Mouse (Mus musculus) limb, embryonic 12.5 days (tissue): ENCODE results near the gene Lpo. TPM values are rescaled to one million over a fixed set of nuclear protein-coding genes. Genes with fewer than 3 reads are reported as not detected.
A peak's percentile ranks its signal among the peaks of the same experiment; 100 is the strongest.

Experiments
- ATAC-seq: fragments of 200-750 bp; cut with Nextera tagmentation; 2 replicates; pipeline ENCODE4 v1.8.0; 2017; ENCODE audit warnings: low read depth, moderate TSS enrichment; ENCODE audit not compliant: insufficient number of reproducible peaks, insufficient read depth, low FRiP score, low TSS enrichment
- H3K27ac ChIP-seq: fragments of 300-500 bp; sonication (generic); 2 replicates; pipeline ENCODE4 v1.5.1; 2016; ENCODE audit warnings: mild to moderate bottlenecking, moderate library complexity
- H3K27me3 ChIP-seq: fragments of 300-500 bp; sonication (generic); 2 replicates; pipeline ENCODE4 v1.6.1; 2016; ENCODE audit warnings: mild to moderate bottlenecking, moderate library complexity
- H3K36me3 ChIP-seq: fragments of 300-500 bp; sonication (generic); 2 replicates; pipeline ENCODE4 v1.6.1; 2016; ENCODE audit warnings: mild to moderate bottlenecking, moderate library complexity
- H3K4me1 ChIP-seq: fragments of 300-500 bp; sonication (generic); replicated peaks from 2 replicates; pipeline ENCODE4 v1.6.1; 2016
- H3K4me2 ChIP-seq: fragments of 300-500 bp; sonication (generic); 2 replicates; pipeline ENCODE4 v1.6.1; 2016; ENCODE audit warnings: mild to moderate bottlenecking, moderate library complexity
- H3K4me3 ChIP-seq: fragments of 300-500 bp; sonication (generic); replicated peaks from 2 replicates; pipeline ENCODE4 v1.5.1; 2016; ENCODE audit warnings: mild to moderate bottlenecking
- H3K9ac ChIP-seq: fragments of 300-500 bp; sonication (generic); replicated peaks from 2 replicates; pipeline ENCODE4 v1.6.1; 2016; ENCODE audit warnings: mild to moderate bottlenecking, moderate library complexity
- H3K9me3 ChIP-seq: fragments of 300-500 bp; sonication (generic); 2 replicates; pipeline ENCODE4 v1.6.1; 2016; ENCODE audit warnings: mild to moderate bottlenecking, moderate library complexity
- WGBS: fragments of 180-500 bp; shearing (Covaris S2); methylation state at CpG from one replicate; pipeline ENCODE4 v1.1.7; 2016; 5-methylcytosine and 5-hydroxymethylcytosine counted together
- polyA plus RNA-seq: library from polyadenylated mRNA; unstranded; fragments of >200 nt; fragmentation: Nextera tagmentation; extraction: Ambion mirVana; gene quantifications from 2 replicates; pipeline ENCODE4 v1.2.1, GENCODE M21; 2016

The Lpo gene
- polyA plus RNA-seq, 1 experiment from 2014 or later, result 0.09 TPM

GRCm38 (mm10) chr11:87805448-87805847 is 22.6 kb downstream of the Lpo start:
- Histone ChIP-seq H3K27me3 (0 out of 2 replicates have a peak, but pooled peaks cover 2% of the 10 kb centered on the region), H3K4me2 (no peak overlapping the region), H3K36me3 (no peaks in the 10 kb centered on the region), H3K9ac (no peak overlapping the region), H3K9me3 (no peaks in the 10 kb centered on the region), H3K4me3 (no peak overlapping the region), H3K27ac (no peak overlapping the region), H3K4me1 (0 out of 2 replicates have a peak, but pooled peaks cover 3% of the 10 kb centered on the region)
- no peak for ATAC-seq
- 60% methylated on average over 1 of the region's 1 CpGs for WGBS

DNA sequence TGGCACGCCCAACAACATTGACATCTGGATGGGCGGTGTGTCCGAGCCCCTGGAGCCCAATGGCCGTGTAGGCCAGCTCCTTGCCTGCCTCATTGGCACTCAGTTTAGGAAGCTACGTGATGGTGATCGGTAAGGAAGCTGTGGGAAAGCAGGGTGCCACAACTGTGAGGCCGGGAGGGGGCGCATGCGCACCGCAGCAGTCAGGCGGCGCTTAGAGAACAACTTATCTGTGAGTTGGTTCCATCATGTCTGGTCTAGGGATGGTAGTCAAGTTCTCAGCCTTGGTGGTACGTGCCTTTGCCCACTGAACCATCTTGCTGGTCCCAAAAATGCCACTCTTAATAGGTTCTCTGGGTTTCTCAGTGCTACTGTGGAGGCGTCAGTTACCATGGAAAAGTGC is 25.5 kb downstream of the Lpo start:
- ATAC-seq, result 0 out of 2 replicates have a peak, but pooled peaks have one; percentile 37
- no peaks in the 10 kb centered on the region for H3K9me3 ChIP-seq
- 0 out of 2 replicates have a peak, but pooled peaks cover 3% of the 10 kb centered on the region for H3K4me1 ChIP-seq
- no peak overlapping the region for H3K4me3 ChIP-seq
- no peak overlapping the region for H3K9ac ChIP-seq
- H3K4me2 ChIP-seq, result no peak overlapping the region
- no peak overlapping the region for H3K27ac ChIP-seq
- WGBS, result 41% methylated on average over 14 of the region's 14 CpGs
- no peaks in the 10 kb centered on the region for H3K36me3 ChIP-seq
- 0 out of 2 replicates have a peak, but pooled peaks cover 2% of the 10 kb centered on the region for H3K27me3 ChIP-seq

DNA sequence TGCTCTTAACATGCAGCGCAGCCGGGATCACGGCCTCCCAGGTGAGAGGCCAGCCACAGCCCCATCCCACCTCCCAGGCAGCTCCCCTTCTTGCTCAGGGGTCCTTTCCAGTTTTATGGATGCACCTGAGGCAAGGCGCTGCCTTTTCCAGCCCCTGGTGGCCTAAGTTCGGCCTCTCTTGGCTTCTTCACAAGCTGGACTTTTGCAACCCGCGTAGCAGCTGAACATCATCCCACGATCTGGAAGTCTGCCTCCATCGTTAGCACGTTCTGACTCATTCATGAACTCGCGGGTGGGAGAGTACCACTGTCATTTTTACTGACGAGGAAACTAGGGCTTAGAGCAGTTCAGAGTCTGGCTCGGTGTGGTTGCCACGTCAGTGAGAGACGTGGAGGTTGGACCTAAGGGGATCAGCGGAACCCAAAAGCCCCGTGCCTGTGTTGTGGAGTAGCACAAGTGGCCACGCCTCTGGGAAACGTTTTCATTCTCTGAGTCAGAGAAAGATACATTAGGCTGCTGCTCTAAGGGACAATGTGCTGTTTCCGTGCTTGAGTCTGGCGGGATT is 26.3 kb downstream of the Lpo start:
- H3K4me3 ChIP-seq, result no peak overlapping the region
- no peak overlapping the region for H3K4me2 ChIP-seq
- H3K27ac ChIP-seq, result no peak overlapping the region
- H3K9ac ChIP-seq, result no peak overlapping the region
- H3K9me3 ChIP-seq, result no peaks in the 10 kb centered on the region
- ATAC-seq, result no peak
- no peaks in the 10 kb centered on the region for H3K36me3 ChIP-seq
- 83% methylated on average over 22 of the region's 22 CpGs for WGBS
- 0 out of 2 replicates have a peak, but pooled peaks cover 3% of the 10 kb centered on the region for H3K4me1 ChIP-seq
- 0 out of 2 replicates have a peak, but pooled peaks cover 2% of the 10 kb centered on the region for H3K27me3 ChIP-seq

GRCm38 (mm10) chr11:87793460-87793859 is 34.6 kb downstream of the Lpo start, which contains the start of gene Mpo:
Mpo (plus strand) TSS chr11:87793581.
- Histone ChIP-seq H3K9ac (no peak within 1 kb of the TSS), H3K4me3 (no peak within 1 kb of the TSS)

DNA sequence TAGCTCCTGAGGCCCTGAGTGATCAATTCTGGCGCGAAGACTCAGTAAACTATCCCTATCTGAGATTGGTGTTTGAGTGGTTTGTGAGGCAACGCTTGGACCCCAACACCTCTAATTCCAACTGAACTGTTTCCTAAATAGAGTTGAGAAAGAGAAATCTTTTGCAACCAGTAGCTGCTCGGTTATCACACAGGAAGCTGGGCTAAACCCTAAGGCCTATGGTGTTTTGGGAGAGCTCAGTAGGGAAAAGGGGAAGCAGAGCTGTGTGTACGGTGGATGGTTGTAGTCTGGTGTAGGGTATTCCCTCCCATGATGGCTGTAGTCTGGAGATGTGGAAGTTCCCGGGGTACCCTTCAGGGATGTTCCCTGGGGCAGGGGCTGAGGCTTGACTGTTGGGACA is 38.0 kb downstream of the Lpo start:
- Histone ChIP-seq H3K4me2 (no peak overlapping the region), H3K27me3 (no peaks in the 10 kb centered on the region), H3K27ac (no peak overlapping the region), H3K4me3 (no peak overlapping the region), H3K9ac (no peak overlapping the region), H3K4me1 (no peaks in the 10 kb centered on the region), H3K9me3 (no peaks in the 10 kb centered on the region), H3K36me3 (no peaks in the 10 kb centered on the region)
- no peak for ATAC-seq
- WGBS, result 91% methylated on average over 6 of the region's 6 CpGs

More at GRCm38 (mm10) chr11:87793460-87793859, 34.6 kb downstream of the Lpo start, which contains the start of gene Mpo:
- 72% methylated on average over 3 of the region's 3 CpGs for WGBS
- Histone ChIP-seq H3K9me3 (no peaks in the 10 kb centered on the region), H3K27me3 (no peaks in the 10 kb centered on the region), H3K4me1 (no peaks in the 10 kb centered on the region), H3K27ac (no peak within 1 kb of the TSS), H3K36me3 (no peaks in the 10 kb centered on the region), H3K4me2 (no peak within 1 kb of the TSS)
- ATAC-seq, result no peak

GRCm38 (mm10) chr11:87780130-87780529 is 48.0 kb downstream of the Lpo start:
- Histone ChIP-seq H3K36me3 (no peaks in the 10 kb centered on the region), H3K4me2 (no peak overlapping the region), H3K4me3 (no peak overlapping the region), H3K27me3 (peaks cover 18% of the 10 kb centered on the region; the same call in 1 of the 2 replicates), H3K9ac (no peak overlapping the region), H3K27ac (no peak overlapping the region), H3K4me1 (peaks cover 18% of the 10 kb centered on the region), H3K9me3 (no peaks in the 10 kb centered on the region)
- no peak for ATAC-seq
- WGBS, result 81% methylated on average over 8 of the region's 8 CpGs

DNA sequence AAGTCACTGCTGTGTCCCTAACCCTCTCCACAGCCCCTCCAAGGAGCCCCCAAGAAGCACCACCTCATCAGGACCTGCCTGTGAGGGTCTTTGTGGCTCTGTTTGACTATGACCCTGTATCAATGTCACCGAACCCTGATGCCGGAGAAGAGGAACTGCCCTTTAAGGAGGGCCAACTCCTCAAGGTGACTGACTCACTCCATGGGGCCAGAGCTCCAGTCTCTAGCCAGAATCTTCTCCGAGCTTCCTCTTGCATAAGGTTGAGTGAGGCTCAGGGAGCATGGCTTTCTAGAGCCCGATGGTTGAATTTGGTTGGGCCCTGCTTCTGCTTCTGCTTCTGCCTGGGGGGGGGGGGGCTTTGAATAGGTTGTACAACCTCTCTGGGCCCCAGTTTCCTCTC is 48.7 kb downstream of the Lpo start:
- peaks cover 18% of the 10 kb centered on the region; the same call in 1 of the 2 replicates for H3K27me3 ChIP-seq
- no peak overlapping the region for H3K9ac ChIP-seq
- no peak overlapping the region for H3K4me3 ChIP-seq
- no peaks in the 10 kb centered on the region for H3K36me3 ChIP-seq
- H3K4me2 ChIP-seq, result no peak overlapping the region
- WGBS, result 75% methylated on average over 4 of the region's 4 CpGs
- H3K9me3 ChIP-seq, result no peaks in the 10 kb centered on the region
- H3K27ac ChIP-seq, result no peak overlapping the region
- ATAC-seq, result no peak
- peaks cover 18% of the 10 kb centered on the region for H3K4me1 ChIP-seq

DNA sequence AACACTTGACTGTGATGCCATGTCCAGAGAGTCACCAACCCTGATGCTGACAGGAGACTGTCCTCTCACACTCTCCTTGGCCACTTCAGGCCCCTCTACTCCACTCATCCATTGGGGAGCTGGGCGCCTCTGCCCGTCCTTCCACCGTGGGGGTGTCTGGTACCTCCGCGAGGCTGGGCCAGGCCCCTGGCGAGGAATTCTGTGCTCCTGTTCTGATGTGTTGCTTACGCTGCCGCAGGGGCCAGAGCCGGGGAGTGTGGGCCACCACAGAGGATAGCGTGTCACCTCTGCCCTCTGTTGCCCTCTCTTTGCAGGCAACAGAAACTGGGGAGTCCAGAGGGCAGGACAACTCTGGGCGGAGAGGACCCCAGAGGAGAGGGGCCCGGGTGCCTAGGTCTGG is 49.2 kb downstream of the Lpo start:
- peak overlapping the region; percentile 82 for H3K4me2 ChIP-seq
- H3K27me3 ChIP-seq, result peaks cover 18% of the 10 kb centered on the region; the same call in 1 of the 2 replicates
- no peaks in the 10 kb centered on the region for H3K36me3 ChIP-seq
- peak; percentile 43 for ATAC-seq
- H3K27ac ChIP-seq, result no peak overlapping the region
- H3K9ac ChIP-seq, result peak overlapping the region; percentile 65; the same call in 1 of the 2 replicates
- H3K4me3 ChIP-seq, result peak overlapping the region; percentile 44
- H3K9me3 ChIP-seq, result no peaks in the 10 kb centered on the region
- 41% methylated on average over 12 of the region's 12 CpGs for WGBS
- peaks cover 18% of the 10 kb centered on the region for H3K4me1 ChIP-seq

- no peaks in the 10 kb centered on the region for H3K36me3 ChIP-seq
- peaks cover 18% of the 10 kb centered on the region for H3K4me1 ChIP-seq
- H3K27me3 ChIP-seq, result peaks cover 18% of the 10 kb centered on the region; the same call in 1 of the 2 replicates
- H3K9ac ChIP-seq, result peak overlapping the region; percentile 65
- no peaks in the 10 kb centered on the region for H3K9me3 ChIP-seq
- peak overlapping the region; percentile 82 for H3K4me2 ChIP-seq
- H3K27ac ChIP-seq, result no peak overlapping the region
- ATAC-seq, result peak; percentile 80
- 8% methylated on average over 30 of the region's 32 CpGs for WGBS
- H3K4me3 ChIP-seq, result peak overlapping the region; percentile 44
These were observed 49.9 kb downstream of the Lpo start for GRCm38 (mm10) chr11:87778100-87778765.

GRCm38 (mm10) chr11:87772354-87772753 is 55.7 kb downstream of the Lpo start:
- Histone ChIP-seq H3K4me1 (no peaks in the 10 kb centered on the region), H3K4me3 (no peak overlapping the region), H3K27me3 (peaks cover 16% of the 10 kb centered on the region; the same call in 1 of the 2 replicates), H3K9ac (no peak overlapping the region), H3K4me2 (no peak overlapping the region), H3K27ac (no peak overlapping the region), H3K36me3 (no peaks in the 10 kb centered on the region), H3K9me3 (no peaks in the 10 kb centered on the region)
- 85% methylated on average over 3 of the region's 3 CpGs for WGBS
- ATAC-seq, result no peak

- H3K4me2 ChIP-seq, result no peak overlapping the region
- no peak overlapping the region for H3K9ac ChIP-seq
- H3K36me3 ChIP-seq, result no peaks in the 10 kb centered on the region
- no peak overlapping the region for H3K27ac ChIP-seq
- no peaks in the 10 kb centered on the region for H3K4me1 ChIP-seq
- WGBS, result 63% methylated on average over 3 of the region's 3 CpGs
- H3K9me3 ChIP-seq, result no peaks in the 10 kb centered on the region
- H3K27me3 ChIP-seq, result peaks cover 26% of the 10 kb centered on the region
- H3K4me3 ChIP-seq, result no peak overlapping the region
- ATAC-seq, result no peak
These were observed 57.1 kb downstream of the Lpo start for GRCm38 (mm10) chr11:87770989-87771388.
